Mouse (Mus musculus): ENCODE data around the gene Smyd5.

DNA sequence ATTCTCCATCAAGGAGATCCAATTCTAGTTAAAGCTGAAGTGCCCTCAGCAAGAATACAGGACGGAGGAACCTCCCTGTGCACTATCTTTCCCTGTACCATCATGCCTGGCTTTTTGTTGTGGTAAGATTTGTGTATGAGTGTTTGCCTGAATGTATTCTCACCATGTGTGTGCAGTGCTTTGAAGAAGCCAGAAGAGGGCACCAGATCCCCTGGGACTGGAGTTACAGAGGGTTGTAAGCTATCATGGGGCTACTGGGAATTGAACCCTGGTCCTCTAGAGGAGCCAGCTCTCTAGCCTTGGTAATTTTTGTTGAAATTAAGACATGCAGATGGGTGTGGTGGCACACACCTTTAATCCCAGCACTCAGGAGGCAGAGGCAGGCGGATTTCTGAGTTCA, 36.4 kb upstream of the Smyd5 start:
- no peak for TF ChIP-seq TAL1 (IDR thresholded peaks at IDR 0.05; ENCODE audit: low read length)
- TF ChIP-seq GATA1 (IDR thresholded peaks at IDR 0.05; ENCODE audit: low read length): no peak
